Mouse (Mus musculus) E14TG2a.4 (cell line): Measurements from ENCODE around the gene Ccdc141.

Experiments
- H3K27me3 ChIP-seq: 2 replicates; pipeline ENCODE4 v1.6.1; 2014; ENCODE audit warnings: low read length, control low read depth; ENCODE audit not compliant: insufficient read depth
- H3K36me3 ChIP-seq: 2 replicates; pipeline ENCODE4 v1.6.1; 2014; ENCODE audit warnings: low read length, control low read depth; ENCODE audit not compliant: insufficient read depth
- H3K4me1 ChIP-seq: replicated peaks from 2 replicates; pipeline ENCODE4 v1.6.1; 2014; ENCODE audit warnings: low read depth, low read length, control low read depth
- H3K4me3 ChIP-seq: replicated peaks from 2 replicates; pipeline ENCODE4 v1.5.1; 2014; ENCODE audit warnings: mild to moderate bottlenecking, low read length
- H3K9me3 ChIP-seq: 2 replicates; pipeline ENCODE4 v1.6.1; 2014; ENCODE audit warnings: low read length, control low read depth
- CTCF ChIP-seq: conservative IDR thresholded peaks from 2 replicates; pipeline ENCODE4 v1.5.1; 2014; ENCODE audit warnings: low read length
- NANOG ChIP-seq: IDR thresholded peaks from 2 replicates; pipeline ENCODE4 v1.6.1; 2014; ENCODE audit warnings: borderline replicate concordance, low read length, mixed read lengths
- POU5F1 ChIP-seq: IDR thresholded peaks from 2 replicates; pipeline ENCODE4 v1.6.1; 2014; ENCODE audit warnings: low read length, borderline replicate concordance

Ccdc141 gene

DNA sequence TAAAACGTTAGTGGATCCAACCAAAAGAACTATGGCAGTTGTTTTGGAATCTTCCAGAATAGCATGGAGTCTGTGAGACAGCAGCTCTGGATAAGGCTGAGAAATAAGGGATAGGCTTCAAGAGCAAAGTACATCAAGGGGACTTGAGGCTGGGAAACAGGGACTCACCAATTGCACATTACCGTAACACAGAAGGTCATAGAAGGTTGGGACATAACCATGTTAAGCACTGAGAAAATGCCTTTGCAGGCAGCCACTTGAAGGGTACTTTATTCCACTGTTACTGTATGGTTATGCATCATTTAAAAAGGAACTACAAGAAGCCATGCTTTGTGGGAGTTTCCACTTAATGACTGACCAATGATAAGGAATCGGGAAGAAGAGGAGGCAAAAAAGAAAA, 71.7 kb downstream of the Ccdc141 start:
- Histone ChIP-seq H3K4me1 (0 out of 2 replicates have a peak, but pooled peaks cover 2% of the 10 kb centered on the region), H3K9me3 (no peaks in the 10 kb centered on the region), H3K4me3 (no peak overlapping the region), H3K27me3 (no peaks in the 10 kb centered on the region), H3K36me3 (no peaks in the 10 kb centered on the region)
- no peak for TF ChIP-seq NANOG
- no peak for TF ChIP-seq CTCF
- no peak for TF ChIP-seq POU5F1

DNA sequence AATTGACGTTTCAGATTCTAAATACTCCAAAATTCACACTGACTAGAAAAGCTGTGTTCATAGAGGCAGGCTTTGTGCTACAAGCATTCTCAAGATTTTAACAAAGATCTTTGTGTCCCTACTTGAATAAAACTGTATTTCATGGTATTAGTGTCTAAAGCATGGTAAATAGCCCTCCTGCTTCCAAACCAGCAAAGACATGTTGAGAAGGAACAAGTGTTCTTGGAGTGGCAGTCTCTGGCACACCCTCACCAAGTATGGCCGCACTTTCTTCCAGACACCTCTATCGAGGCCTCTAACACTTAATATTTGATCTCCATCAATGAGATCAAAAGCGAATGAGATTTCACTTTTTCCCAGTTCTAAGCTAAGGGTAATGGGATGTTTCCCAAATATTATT, 78.7 kb downstream of the Ccdc141 start:
- no peaks in the 10 kb centered on the region for H3K27me3 ChIP-seq
- TF ChIP-seq POU5F1: no peak
- TF ChIP-seq CTCF: no peak
- no peak for TF ChIP-seq NANOG
- no peaks in the 10 kb centered on the region for H3K36me3 ChIP-seq

DNA sequence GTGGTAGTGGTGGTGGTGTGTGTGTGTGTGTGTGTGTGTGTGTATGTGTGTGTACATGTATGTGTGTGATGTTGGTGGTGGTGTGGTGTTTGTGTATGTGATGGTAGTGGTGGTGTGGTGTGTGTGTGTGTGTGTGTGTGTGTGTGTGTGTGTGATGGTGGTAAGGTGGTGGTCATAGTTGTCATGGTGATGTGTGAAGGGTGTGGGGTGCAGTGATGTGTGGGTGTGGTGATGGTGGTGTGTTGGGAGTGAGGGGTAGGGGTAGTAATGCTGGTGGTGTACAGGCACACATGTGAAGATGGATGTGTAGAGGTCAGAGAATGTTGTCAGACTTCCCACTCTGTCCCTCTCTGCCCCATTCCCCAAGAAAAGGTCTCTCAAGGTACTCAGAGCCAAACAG, 85.1 kb downstream of the Ccdc141 start:
- TF ChIP-seq POU5F1: no peak
- no peak for TF ChIP-seq NANOG
- TF ChIP-seq CTCF: no peak
- Histone ChIP-seq H3K4me3 (no peak overlapping the region), H3K4me1 (no peaks in the 10 kb centered on the region), H3K27me3 (no peaks in the 10 kb centered on the region), H3K9me3 (no peaks in the 10 kb centered on the region), H3K36me3 (no peaks in the 10 kb centered on the region)

More for the DNA sequence above, 78.7 kb downstream of the Ccdc141 start:
- no peaks in the 10 kb centered on the region for H3K9me3 ChIP-seq
- 0 out of 2 replicates have a peak, but pooled peaks cover 2% of the 10 kb centered on the region for H3K4me1 ChIP-seq
- no peak overlapping the region for H3K4me3 ChIP-seq

DNA sequence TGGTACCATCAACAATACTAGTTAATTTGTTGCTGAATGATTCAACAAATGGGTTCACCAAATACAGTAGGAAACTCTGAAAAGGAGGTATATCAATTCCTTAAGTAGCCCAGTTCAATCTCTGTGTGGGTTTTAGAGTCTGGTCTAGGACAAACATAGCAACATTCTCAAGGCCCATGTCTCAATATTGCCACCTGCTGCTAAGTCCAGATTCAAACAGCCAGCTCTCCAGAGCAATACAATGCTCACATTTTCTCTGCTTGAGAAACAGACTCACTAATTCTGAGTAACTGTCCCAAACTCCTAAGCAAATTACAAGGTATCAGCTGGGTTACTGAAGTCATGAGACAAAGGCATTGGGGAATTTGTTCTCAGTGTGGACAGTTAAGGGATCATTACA, 85.8 kb downstream of the Ccdc141 start:
- no peaks in the 10 kb centered on the region for H3K9me3 ChIP-seq
- TF ChIP-seq POU5F1: no peak
- no peaks in the 10 kb centered on the region for H3K4me1 ChIP-seq
- no peaks in the 10 kb centered on the region for H3K36me3 ChIP-seq
- H3K4me3 ChIP-seq: no peak overlapping the region
- H3K27me3 ChIP-seq: no peaks in the 10 kb centered on the region

DNA sequence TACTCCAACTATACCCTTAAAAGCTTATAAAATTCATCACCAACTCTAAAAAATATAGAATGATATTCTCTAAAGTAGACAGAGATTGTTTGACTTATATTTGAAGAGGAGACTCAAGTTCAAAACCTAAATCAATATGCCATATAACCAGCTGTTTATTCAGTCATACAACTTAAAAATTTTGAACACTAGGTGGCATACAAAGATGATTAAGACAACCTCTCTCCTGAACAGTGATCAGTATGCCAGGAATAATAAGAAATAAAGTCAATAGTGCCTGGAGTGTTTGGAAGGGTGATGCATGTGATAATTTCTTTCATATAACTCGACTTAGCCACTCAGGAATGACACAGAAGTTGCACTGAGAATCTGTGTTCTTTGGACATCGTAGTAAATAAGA, 89.3 kb downstream of the Ccdc141 start:
- no peak overlapping the region for H3K4me3 ChIP-seq
- H3K9me3 ChIP-seq: no peaks in the 10 kb centered on the region
- no peaks in the 10 kb centered on the region for H3K36me3 ChIP-seq
- H3K4me1 ChIP-seq: no peaks in the 10 kb centered on the region
- TF ChIP-seq POU5F1: no peak
- TF ChIP-seq CTCF: no peak
- no peak for TF ChIP-seq NANOG
- peaks cover 3% of the 10 kb centered on the region; the same call in 1 of the 2 replicates for H3K27me3 ChIP-seq

DNA sequence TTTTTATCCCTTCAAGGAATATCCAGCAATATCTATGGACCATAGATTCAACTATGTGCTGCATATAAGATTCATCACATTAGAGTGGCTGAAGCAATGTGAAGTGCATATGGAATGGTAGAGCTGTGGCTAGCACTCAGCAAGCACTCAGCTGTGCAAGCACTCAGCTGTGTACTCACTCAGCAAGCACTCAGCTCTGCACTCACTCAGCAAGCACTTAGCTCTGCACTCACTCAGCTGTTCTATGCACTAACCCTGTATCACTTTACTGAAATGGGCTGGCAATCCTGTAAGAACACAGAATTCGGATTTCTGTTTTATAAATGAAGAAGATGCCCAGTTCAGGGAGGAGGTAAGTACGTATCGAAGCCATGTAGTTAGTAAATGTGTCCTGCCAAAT, 89.8 kb downstream of the Ccdc141 start:
- no peak for TF ChIP-seq CTCF
- no peak for TF ChIP-seq POU5F1
- H3K4me1 ChIP-seq: no peaks in the 10 kb centered on the region
- H3K9me3 ChIP-seq: no peaks in the 10 kb centered on the region
- peaks cover 3% of the 10 kb centered on the region; the same call in 1 of the 2 replicates for H3K27me3 ChIP-seq
- no peak overlapping the region for H3K4me3 ChIP-seq
- no peaks in the 10 kb centered on the region for H3K36me3 ChIP-seq

DNA sequence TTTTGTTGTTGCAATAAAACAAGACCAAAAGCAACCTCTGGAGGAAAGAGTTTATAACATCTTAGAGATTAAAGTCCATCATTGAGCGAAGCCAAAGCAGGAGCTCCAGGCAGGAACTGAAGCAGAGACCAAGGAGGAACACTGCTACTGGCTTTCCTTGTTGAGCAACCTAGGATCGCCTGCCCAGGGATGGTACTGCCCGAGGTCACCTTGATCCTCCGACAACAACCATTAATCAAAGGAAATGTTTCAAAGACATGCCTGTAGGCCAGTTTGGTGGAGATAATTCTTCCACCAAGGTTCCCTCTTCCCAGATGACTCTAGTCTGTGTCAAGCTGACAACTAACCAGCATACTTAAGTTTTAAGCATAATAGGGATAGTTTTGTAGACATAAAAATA, 91.7 kb downstream of the Ccdc141 start:
- TF ChIP-seq POU5F1 (no peak), CTCF (no peak), NANOG (no peak)
- Histone ChIP-seq H3K36me3 (no peaks in the 10 kb centered on the region), H3K27me3 (peaks cover 3% of the 10 kb centered on the region; the same call in 1 of the 2 replicates), H3K4me3 (no peak overlapping the region), H3K4me1 (peaks cover 13% of the 10 kb centered on the region), H3K9me3 (no peaks in the 10 kb centered on the region)

DNA sequence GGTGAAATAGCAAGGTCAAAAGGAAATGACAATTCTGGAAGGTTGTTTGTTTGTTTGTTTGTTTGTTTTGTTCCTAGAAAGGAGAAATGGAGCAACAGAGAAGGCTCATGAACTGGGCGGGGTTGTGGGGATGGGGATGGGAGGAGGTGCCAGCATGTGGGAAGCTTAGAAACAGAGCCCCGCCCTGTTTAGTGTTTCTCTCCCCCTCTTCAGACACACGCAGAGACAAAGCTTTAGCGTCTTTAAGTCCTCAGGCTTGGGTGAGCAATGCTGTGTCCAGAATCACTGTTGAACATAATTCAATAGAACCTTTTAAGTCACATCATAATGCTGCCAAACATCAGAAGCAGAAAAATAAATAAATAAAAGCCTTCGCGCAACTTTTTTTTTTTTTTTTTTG, 96.1 kb downstream of the Ccdc141 start:
- no peaks in the 10 kb centered on the region for H3K36me3 ChIP-seq
- H3K9me3 ChIP-seq: no peaks in the 10 kb centered on the region
- no peak overlapping the region for H3K4me3 ChIP-seq
- H3K4me1 ChIP-seq: peaks cover 14% of the 10 kb centered on the region
- H3K27me3 ChIP-seq: peaks cover 2% of the 10 kb centered on the region; the same call in 1 of the 2 replicates
- TF ChIP-seq NANOG (no peak), POU5F1 (no peak), CTCF (no peak)

DNA sequence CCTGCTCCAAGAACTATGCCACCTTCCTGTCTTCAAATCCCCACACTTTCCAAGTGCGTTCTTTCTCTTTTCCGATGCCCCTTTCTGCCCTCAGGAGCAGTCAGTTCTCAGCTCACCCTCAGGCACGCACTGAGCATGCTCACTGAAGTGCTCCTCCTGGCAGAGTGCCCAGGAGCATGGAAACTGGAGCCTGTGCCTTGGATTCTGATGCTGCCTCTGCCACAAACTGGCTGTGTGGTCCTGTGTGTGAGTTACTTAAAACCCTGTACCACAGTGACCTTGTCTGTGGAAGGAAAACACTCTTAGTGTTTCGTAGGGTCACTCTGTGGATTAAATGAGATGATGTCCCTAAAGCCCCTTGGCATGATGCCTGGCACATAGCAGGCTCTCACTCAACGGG, 96.5 kb downstream of the Ccdc141 start:
- no peak overlapping the region for H3K4me3 ChIP-seq
- TF ChIP-seq NANOG (no peak), POU5F1 (no peak), CTCF (no peak)
- peaks cover 14% of the 10 kb centered on the region for H3K4me1 ChIP-seq
- H3K9me3 ChIP-seq: no peaks in the 10 kb centered on the region
- no peaks in the 10 kb centered on the region for H3K27me3 ChIP-seq
- H3K36me3 ChIP-seq: no peaks in the 10 kb centered on the region
